Mouse (Mus musculus) hindlimb bud, embryonic 11.5 days (tissue): ENCODE results near the gene Gm5741.

ENCODE experiments used
- DNase-seq: peaks from one replicate; pipeline ENCODE4 v3.0.0-alpha.2; 2012; ENCODE audit warnings: low read depth, low spot score; ENCODE audit errors: extremely low spot score

Gene Gm5741

GRCm38 (mm10) chr8:85032622-85033311 is 35.0 kb downstream of the Gm5741 start:
- DNase-seq, result no peak

GRCm38 (mm10) chr8:85029271-85029670 is 38.5 kb downstream of the Gm5741 start:
- DNase-seq, result no peak

GRCm38 (mm10) chr8:85027922-85028321 is 39.9 kb downstream of the Gm5741 start:
- DNase-seq, result no peak

GRCm38 (mm10) chr8:85027516-85027855 is 40.3 kb downstream of the Gm5741 start:
- DNase-seq, result no peak

- peak; percentile 95 for DNase-seq
Measured at GRCm38 (mm10) chr8:85026670-85027515, 40.9 kb downstream of the Gm5741 start, which contains the start of gene Trir. TSS of gene Trir (plus strand) at chr8:85026823.

GRCm38 (mm10) chr8:85025098-85025932 is 42.5 kb downstream of the Gm5741 start, which contains the start of gene Asna1:
TSS of gene Asna1 (minus strand) at chr8:85025281.
- DNase-seq, result peak; percentile 98

- no peak for DNase-seq
Measured at GRCm38 (mm10) chr8:85023846-85024245, 43.9 kb downstream of the Gm5741 start.

GRCm38 (mm10) chr8:85021514-85022055 is 46.2 kb downstream of the Gm5741 start:
- no peak for DNase-seq
